Mouse (Mus musculus) Muller cell, postnatal 12 days (primary cell): ENCODE results near the gene Tha1.

ENCODE experiments used
- DNase-seq: peaks from one replicate; pipeline ENCODE4 v3.0.0-alpha.2; 2015; ENCODE audit errors: inconsistent ontology term

The Tha1 gene

DNA sequence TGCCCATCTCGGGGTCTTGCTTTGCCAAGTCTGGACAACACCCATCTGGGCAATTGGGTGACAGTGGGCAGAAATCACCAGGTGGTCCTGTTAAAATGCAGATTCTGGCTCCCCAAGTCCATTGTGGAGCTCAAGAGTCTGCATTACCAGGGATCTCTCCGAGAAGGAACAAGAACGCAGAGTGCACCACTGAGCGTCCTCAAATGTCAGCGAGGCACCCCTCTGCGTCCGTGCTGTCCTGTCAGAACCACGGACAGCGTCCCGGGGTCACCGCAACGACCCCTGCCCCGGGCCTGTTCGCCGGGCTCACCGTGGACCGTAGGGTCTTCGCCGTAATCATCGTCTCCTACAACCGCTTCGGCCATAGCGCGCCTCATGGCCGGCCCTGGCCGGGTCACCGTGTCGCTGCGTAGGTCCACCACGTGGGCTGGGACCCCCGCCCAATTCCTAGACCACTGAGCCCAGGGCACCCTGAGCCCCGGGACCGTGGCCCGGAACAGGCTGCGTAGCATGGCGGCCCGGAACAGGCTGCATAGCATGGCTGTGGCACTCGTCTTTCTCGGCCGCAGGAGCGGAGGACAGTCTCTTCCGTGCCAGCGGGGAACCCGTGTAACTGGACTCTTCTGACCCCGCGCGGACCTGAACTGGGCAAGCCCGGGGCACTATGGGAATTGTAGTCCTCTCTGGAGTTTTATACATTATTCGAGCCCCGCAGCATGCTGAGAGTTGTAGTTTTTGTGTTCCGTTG is at the start of gene Tha1:
Gene Tha1 (minus strand): TSS at position 621 of the 748 bp plus-strand sequence.
- peak; percentile 78 for DNase-seq

DNA sequence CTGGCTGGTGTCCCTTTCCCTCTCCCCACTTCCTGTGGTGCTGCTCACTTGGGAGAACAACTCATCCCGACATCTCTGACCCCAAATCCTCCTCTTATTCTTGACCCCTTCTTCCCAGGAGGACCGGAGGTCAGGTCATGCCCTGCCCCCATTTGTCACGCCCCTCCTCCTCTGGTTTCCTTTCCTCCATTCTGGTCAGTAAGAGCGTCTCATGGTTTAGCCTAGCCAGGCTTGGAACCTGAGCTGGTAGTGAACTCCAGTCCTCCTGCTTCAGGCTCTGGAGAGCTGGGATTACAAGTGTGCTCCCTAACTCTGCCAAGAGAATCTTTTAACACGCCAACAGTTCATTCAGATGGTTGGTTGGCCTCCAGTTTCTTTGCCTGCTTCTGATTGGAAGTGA is 45.9 kb upstream of the Tha1 start:
- DNase-seq = no peak

DNA sequence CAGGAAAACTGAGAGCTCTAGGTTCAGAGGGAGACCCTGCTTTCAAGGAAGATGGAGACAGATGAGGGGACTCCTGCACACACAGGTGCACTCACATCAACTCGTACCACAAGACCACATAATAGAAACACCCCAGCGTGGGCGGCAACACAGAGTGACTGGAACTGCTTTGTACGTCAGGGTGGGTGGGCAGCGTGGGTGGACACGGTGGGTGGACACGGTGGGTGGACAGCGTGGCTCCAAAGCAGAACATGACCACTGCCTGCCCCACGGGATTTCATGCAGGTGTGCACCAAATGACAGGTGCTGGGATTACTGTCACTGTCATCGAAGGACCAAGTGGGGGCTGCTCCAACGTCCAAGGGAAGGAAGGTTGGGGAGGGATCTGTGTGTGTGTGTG is 45.3 kb upstream of the Tha1 start:
- DNase-seq = no peak

DNA sequence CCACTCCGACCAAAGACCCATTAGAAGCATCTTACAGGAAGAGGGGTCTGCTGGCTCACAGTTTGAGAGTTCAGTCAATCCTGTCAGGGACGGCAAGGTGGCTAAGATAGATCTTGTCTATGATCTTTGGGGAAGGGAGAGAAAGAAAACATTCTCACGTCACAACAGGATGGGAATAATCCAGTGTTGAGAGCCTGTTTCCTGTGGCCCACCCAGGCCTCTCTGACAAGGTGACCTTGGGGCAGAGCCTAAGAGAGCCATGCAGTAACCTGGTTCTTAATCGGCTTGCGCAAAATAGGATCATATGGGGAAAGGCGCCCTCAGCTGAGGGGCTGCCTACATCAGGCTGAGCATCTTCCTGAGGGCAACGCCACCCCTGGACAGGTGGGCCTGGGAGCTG is 42.6 kb upstream of the Tha1 start:
- DNase-seq = no peak

DNA sequence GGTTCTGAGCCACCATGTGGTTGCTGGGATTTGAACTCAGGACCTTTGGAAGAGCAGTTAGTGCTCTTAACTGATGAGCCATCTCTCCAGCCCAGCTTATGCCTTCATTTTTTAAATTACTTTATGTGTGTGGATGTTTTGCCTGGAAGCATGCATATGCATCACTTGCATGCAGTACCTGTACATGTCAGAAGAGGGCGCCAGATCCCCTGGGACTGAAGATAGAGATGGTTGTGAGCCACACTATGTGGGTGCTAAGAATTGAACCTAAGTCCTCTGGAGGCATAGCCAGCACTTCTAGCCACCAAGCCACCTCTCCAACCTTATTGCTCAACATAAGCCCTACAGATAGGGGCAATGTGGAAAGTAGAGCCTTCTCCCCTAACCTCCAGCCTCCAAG is 42.1 kb upstream of the Tha1 start:
- DNase-seq = no peak

DNA sequence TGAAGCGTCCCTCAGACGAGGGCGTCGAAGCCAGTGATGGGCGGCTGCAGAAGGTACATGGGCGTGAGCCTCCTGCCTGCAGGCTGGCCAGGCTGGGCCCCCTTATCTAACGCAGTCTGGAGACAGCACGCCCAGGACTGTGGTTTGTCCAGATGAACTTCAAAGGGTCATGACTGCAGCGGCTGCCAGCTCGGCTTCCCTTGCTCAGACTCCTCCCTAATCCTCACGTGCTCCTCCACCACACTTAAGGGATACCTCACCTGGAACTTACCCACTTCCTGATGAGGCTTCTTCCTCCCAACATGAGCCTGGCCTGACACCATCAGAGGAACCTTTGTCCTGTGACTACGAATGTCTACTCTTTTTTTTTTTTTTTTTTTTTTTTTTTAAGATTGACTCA is 41.2 kb upstream of the Tha1 start:
- DNase-seq = no peak

DNA sequence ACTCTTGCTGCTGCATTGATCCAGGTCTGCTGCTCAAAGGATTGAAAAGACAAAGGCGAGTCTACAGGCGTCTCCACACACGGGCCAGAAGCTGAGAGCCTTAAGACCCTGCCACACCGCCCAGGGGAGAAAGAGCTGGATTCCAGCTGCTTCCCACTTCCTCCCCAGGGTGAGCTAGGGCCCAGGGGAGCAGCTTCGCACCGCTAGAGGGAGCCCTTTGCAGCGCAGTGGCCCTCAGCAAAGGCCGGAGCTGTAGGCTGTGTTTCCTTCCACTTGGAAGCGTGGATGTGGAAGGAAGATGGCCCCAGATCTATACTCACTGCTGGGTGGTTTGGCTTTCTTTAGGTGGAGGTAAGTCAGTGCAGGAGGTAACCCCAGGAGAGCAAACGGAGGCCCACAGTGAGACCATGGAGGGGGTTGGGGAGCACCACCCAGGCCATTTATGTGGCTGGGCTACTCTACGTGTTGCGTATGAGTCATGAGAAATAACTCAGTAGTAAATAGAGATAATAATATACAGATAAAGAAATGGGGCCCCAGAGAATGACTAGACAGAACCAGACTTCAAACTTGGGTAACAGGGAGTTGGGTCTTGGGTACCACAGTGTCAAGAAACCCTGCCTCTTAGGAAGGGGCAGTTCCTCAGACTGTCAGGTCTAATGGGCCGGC is 39.5 kb upstream of the Tha1 start:
- peak; percentile 77 for DNase-seq

DNA sequence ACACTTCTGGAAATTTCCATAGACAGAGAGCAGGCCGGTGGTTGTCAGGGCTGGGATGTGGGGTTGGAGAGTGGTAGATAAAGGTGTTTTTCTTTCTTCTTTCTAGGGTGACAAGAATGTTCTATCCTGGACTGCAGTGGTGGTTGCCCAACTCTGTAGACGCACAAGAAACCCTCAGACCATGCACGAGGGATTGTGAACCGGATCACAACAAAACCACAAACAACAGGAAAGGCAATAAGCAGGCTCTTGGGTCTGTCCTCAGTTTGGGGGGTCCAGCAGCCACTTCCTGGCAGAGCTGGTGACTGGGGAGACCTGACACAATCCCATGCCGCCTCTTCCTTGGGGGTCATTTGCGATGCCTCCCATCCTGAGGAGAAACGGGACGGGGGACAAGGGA is 36.1 kb upstream of the Tha1 start:
- no peak for DNase-seq

DNA sequence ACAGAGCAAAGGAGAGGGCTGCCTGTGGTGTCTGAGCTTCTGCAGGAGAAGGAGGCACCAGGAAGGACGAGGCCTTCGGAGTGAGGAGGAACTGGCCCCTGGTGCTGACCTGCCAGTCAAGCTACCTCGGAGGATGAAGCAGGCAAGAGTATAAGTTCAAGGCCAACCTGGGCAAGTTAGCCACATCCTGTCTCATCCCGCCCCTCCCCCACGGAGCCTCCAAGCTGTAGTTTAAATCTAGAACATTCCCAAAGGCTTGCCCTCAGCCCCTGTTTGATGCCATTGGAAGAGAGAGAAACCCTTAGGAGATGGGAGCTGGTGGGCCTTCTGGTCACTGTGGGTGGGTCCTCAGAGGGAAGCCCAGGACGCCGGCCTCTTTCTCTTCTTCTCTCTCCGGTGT is 31.2 kb upstream of the Tha1 start:
- DNase-seq = no peak

DNA sequence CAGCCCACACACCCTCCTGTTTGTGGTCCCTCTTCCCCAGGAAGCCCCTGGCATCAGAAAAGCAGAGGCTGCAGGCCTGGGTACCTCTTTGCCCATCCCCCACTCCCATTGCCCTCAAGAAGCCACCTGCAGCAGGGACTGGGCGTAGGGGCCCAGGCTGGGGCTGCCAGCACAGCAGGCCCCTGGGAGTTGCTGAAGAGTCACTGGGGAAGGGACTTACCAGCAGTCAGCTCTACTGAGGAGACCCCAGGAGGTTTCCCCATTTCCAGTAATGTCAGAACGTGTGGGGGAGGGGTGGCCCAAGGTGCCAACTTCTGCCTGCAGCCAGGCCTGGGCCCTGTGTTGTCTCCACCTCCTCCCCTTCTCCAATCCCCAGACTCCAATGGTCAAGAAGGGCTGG is 29.0 kb upstream of the Tha1 start:
- DNase-seq = no peak

DNA sequence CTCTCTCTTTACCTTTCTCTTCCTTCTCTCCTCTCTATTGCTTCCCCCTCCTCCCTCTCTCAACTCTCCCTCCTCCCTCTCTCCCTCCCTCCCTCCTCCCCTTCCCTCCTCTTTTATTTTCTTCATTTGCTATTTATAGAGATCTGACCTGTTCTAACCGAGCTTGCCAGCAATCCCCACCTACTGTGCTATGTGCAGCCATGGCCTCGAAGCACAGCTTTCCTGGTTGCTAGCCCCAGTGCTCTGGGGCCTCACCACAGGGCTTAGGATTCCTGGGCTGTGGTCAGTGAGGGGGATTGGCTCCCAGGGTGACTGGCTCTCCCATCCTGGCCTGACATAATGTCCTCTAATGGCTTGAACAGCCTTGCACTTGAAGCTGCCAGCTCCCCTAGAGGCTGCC is 23.3 kb upstream of the Tha1 start:
- DNase-seq = peak; percentile 28

DNA sequence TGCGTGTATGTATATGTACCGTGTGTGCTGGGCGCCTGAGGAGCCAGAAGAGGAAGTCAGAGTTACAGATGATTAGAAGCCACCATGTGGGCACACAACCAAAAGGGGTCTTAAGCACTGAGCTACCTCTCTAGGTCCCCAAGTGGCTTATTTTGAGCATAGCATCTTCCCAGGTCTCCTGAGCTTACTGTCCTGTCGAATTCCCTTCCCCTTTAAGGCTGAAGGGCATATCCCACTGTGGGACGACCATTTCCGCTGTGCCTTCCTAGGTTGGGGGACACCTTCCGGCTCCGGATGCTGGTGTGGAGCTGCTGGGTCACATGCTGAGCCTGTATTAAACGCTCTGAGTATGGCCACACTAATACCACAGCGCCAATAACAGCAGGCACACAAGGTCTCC is 21.4 kb upstream of the Tha1 start:
- no peak for DNase-seq

DNA sequence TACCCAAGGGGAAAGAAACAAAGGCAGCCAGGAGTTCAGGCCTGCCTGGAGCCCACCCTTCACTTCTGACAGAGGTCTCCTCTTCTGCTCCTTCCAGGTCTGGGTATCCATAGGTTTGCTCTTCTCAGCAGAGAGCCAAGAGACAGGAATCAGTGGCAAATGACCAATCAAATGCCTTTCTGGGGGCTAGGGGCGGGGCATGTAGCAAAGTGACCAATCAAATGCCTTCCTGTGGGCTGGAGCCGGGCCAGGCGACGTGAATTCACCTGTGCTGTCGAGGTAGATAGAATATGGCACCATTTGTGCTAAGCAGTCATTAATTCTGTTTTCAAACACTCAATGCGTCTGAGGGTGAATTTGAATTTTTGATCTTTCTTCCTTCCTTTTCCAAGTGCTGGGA is 18.9 kb upstream of the Tha1 start:
- no peak for DNase-seq

DNA sequence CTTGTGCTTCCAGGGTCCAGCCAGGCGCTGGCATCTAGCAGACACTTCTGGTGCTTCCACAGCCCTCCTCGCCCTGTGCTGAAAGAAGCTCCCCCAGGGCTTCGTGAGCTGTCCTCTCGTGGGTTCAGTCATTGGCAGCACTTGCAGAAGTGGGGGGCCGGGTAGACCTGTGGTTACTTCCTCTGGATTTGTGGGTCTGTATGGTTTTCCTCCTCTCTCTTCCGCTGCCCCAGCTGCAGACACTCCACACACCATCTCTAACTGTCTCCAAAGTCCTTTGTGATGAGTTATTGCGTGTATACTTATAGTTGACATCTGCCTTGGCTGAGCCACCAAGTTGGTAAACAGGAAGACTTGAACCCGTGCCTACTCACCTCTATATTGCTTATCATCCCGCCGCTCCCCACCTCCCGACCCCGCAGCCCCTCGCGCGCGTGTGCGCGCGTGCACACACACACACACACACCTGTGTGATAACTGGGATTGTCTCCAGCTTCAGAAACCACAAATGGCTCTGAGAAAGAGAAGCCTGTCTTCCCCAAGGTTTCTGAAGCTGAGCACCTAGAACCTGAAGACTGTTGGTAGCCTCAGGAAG is 18.4 kb upstream of the Tha1 start:
- no peak for DNase-seq

DNA sequence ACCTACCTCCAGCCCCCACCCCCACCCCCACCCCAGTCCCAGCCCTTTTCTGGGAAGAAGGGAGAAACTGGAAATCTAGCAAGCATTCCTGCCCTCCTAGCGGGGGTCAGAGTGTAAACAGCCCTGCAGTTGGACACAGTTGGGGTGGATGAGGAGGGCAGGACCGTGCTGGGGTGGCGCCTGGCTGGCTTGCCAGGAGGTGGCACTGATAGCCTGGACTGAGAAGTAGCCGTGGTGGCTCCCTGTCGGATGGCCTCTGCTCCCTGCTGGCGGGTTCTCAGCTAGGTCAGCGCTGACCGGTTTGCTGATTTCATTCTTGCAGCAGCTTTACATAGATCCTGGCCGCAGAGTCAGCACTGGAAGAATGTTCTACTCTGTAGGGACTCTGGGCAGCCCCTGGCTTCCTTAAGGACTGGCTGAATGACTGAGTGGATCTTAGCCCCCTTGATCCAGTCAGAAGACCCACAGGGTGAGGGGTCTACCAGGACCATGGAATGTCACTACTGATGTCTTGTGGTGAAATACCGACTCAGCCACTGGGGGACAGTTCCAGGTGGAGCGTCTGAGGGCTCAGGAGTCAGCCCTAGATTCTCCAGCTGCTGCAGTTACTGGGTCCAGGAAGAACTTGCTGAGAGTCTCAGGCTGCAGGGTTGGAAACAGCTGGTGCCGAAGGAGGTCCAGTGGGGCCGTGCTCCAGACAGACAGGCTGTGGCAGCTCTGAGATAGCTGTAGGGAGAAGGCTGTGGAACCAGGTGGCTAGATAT is 17.4 kb upstream of the Tha1 start:
- DNase-seq = peak; percentile 67

DNA sequence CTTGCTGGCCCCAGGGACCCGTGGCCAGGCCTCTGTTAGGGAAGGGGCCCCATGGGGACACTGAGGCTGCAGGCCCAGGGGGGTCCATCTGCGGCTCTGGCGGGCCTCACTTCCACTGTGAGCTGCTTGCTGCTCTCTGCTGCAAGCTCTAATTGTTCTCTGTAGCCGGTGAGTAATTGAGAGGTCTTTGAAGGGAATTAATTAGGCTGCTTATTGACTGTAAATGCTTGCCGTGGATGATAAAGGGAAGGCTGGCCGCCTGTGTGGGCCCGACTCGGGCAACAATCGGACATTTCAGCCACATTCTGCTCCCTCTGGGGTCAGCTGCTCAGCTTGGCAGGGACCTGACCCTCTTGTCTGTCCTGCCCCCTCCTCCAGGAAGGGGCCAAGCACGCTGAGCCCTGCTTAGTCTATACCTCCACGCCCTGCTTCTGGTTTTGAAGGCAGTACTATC is 16.6 kb upstream of the Tha1 start:
- DNase-seq = peak; percentile 72

DNA sequence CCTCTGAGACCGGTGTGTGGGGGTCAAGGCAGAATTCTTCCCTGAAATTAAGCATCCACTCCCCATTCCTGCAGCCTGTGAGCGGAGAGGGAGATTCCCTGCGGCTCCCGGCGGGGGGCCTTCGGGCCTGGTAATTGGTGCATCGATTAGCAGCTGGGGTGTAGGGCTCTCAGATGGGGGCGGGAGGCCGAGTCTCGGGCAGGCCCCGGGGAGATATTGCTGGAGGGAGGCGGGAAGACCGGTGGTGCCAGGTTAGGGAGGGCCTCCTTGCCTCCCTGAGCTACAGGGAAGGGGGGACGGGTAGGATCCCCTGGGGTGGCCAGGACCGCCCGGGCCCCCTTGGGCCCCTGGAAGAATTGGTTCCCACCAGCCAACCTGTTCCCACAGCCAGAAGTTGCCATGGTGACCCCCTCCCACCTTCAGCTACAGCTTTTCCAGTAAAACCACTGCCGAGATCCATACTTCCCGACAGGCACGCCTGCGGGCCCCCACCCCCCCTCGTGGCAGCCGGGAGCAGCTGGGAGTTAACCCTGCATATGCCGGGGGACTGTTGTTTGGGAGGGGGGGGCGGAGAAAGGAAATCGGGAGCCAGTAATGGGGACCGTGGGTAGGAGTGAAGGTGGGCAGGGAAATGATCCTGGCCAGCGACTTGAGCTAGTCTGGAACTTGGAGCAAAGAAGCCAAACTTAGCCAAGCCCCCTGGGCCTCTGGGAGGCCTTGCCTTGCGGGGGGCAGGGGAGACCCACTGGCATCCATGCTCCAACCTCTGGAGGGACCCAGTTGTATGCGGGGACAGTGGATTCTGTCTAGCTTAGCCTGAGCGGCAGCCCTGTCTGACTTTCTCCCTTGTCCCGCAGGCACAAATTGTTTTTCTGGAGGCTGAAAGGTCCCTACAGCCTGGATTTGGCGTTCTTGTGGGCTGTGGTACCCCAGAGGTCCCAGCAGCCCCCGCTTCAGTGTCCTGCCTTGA is 15.9 kb upstream of the Tha1 start:
- peak; percentile 30 for DNase-seq

DNA sequence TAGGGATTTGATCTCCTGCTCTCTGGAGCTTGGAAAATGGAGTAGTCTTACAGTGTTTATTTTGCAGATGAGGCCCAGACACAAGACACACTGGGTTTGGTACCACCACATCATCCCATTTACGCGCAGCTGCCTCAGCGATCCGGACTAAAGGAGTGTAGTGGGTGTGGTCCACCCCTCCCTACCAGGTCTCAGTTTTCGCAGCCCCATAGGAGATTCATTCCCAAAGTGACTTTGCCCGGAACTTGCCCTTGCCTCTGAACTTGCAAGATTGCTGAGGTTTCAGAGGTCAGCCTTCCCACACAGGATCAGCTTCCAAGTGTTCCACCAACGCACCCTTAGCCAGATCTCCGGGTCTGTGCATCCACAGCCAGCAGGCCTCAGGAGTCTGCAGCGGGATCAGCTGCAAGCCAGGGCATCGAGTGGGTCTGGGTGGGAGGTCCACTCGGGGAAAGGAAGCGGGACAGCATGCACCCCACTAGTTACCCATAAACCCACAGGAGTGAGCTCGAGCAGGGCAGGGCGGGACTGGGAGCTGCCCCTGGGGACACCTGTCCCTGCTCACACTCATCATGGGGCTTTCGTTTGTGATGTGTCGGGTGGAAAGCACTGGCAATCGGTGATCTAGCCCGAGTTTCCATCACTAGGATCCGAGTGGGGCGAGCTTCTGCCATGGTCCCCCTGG is 15.0 kb upstream of the Tha1 start:
- no peak for DNase-seq

DNA sequence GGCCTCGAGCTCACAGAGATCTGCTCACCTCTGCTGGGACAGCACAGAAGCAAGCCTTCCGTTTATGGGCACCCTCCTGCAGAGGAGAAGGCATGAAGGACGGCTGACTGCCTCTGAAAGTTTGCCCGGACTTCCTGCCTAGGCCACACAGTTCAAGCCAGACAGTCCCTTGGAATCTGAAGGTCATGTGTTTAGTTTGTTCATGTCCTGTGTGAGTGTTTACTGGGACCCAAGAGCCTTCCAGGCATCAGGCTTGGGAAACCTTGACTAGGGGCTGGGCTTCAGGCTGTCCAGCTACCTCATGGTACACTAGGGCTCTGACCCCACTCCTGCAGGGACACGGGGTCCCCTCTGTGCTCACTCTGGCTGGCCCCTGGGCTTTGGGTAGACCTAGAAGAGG is 12.7 kb upstream of the Tha1 start:
- DNase-seq = no peak

DNA sequence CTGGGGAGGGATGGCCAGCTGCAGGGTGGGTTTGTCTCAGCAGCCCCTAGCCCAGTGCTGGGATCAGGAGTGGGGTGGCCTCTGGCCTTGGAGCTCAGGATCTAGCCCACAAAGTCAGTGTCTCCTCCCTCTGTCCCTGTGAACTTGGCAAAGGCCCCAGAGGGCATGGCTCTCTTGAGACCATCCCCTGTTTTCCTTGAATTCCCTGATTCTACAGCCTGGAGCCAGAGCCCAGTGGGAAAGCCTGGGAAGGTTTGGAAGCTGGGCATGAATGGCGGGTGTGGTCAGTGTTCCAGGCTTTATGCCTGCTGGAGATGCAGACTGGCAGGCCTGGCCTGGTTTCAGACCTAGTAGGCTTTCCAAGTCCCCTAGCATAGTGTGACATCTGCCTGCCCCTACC is 8.9 kb upstream of the Tha1 start:
- no peak for DNase-seq

DNA sequence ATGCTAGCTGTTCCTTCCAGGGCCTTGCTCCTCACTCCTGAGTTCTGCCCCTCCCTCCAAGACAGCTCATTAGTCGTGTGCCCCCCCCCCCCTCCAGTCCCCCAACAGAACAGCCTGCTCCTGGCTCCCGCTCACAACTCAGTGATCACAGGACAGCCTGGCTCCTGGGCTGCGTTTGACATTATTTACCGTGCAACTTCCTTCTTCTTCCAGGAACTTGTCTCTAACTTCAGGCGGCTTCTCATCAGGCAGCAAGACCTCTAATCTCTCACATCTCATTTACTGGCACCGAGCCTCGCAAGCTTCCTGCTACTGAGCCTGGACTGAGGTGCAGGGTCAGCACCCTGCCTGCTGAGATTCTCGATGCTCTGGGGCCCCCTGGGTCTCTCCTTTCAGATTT is 8.5 kb upstream of the Tha1 start:
- no peak for DNase-seq
